Mouse (Mus musculus): ENCODE measurements around the gene Rtp3. TPM values are rescaled to one million over a fixed set of nuclear protein-coding genes. Genes with fewer than 3 reads are reported as not detected.

Rtp3 gene
- polyA plus RNA-seq, 1 experiment from 2014 or later = not detected

DNA sequence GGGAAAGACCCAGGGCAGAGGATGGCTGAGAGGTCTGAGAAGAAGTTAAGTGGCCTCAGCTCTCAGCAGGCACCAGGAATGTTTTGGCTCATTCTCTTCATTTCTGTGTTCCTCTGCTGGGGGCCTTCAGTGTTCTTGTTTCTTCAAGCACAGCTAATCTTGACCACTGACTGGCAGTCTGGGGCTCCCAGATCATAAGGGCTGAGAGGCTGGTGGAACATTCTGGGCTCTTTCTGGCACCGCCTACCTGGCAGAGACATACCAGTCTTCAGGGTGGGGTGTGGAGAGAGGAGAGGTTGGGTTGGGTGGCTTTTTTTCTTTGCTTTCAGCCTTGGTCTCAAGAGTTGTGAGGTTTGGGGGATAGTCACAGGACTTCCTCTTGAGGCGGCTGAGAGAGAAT is 8.7 kb upstream of the Rtp3 start:
- Histone ChIP-seq H3K4me1 (no peaks in the 10 kb centered on the region), H3K9me3 (no peaks in the 10 kb centered on the region), H3K36me3 (no peaks in the 10 kb centered on the region), H3K27me3 (no peaks in the 10 kb centered on the region), H3K4me2 (replicated peaks) (no peak overlapping the region), H3K4me3 (no peak overlapping the region), H3K9ac (replicated peaks) (no peak overlapping the region), H3K27ac (replicated peaks) (no peak overlapping the region)
- 72% methylated on average over 2 of the region's 2 CpGs for WGBS
- no peak for ATAC-seq (replicated peaks)

DNA sequence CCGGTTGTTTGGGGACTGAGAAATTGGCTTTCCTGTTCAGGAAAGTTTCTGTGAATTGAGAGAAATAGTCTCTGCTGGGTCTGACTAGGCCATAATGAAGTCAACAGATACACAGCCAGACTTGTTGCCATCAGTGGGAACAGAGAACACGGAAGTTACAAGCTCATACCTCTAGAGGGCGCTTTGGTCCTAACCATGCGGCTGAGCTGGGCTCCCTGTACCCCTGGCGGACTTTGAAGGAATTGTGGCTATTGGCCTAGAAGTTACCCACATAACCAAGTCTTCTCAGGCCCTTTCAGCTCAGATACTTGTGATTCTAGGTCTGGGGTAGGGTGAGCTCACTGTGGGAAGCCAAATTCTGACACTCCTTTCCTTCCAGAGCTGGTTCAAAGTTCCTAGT is 6.9 kb upstream of the Rtp3 start:
- no peaks in the 10 kb centered on the region for H3K9me3 ChIP-seq
- no peak overlapping the region for H3K9ac ChIP-seq (replicated peaks)
- H3K4me1 ChIP-seq = no peaks in the 10 kb centered on the region
- no peak overlapping the region for H3K4me3 ChIP-seq
- no peak overlapping the region for H3K4me2 ChIP-seq (replicated peaks)
- no peak overlapping the region for H3K27ac ChIP-seq (replicated peaks)
- no peak for ATAC-seq (replicated peaks)
- H3K36me3 ChIP-seq = no peaks in the 10 kb centered on the region
- no peaks in the 10 kb centered on the region for H3K27me3 ChIP-seq
- 5% methylated on average over 5 of the region's 5 CpGs for WGBS

DNA sequence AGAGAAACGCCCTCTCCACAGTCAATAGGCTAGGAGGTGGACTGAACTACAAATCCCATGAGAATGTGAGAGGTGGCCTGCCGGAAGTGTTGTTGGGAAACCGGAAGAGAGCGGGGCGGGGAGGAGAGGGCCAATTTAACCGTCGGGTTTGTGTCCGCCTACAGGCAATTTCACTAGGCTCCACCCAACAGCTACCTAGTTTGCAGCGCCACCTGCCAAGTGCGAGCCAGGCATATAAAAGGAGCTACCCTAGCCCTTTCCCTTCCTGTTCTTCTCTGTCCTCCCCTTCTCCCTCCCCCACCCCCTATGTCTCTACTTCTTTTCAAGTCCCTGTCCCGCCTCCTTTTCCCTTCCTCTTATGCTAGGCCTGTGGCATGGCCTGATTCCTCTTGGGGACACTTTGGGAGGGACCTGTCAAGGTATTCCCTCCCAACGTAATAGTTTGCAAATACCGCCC is 4.4 kb upstream of the Rtp3 start:
- H3K4me2 ChIP-seq (replicated peaks) = peak overlapping the region; percentile 51

DNA sequence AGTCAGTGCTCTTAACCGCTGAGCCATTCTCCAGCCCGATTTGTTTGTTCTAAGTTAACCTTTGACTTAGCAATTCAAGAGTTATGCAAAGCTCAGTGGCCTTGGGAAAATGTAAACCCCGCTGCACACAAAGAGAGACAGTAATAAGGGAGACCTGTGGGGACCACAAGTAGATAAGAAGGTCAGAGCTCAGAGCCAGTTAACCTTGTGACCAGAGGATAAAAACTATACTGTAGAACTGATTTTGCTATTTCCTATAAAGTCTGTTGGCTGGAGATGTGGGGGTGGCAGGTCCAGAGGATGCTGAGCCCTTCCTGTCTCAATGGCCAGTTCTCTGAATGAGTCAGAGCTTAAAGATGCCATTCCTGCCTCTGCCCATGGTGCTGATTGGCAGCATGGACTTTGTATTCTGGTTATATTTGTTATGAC is 2.9 kb upstream of the Rtp3 start:
- no peaks in the 10 kb centered on the region for H3K27me3 ChIP-seq
- H3K4me1 ChIP-seq = no peaks in the 10 kb centered on the region
- ATAC-seq (replicated peaks) = no peak
- no peak overlapping the region for H3K4me3 ChIP-seq
- no peak overlapping the region for H3K4me2 ChIP-seq (replicated peaks)
- H3K27ac ChIP-seq (replicated peaks) = no peak overlapping the region
- no peak overlapping the region for H3K9ac ChIP-seq (replicated peaks)
- H3K9me3 ChIP-seq = no peaks in the 10 kb centered on the region
- no peaks in the 10 kb centered on the region for H3K36me3 ChIP-seq
- 53% methylated on average over 3 of the region's 3 CpGs for WGBS

More for the DNA sequence above, 4.4 kb upstream of the Rtp3 start:
- peak overlapping the region; percentile 62; the same call in 1 of the 2 replicates for H3K27ac ChIP-seq (replicated peaks)
- H3K36me3 ChIP-seq = no peaks in the 10 kb centered on the region
- no peaks in the 10 kb centered on the region for H3K9me3 ChIP-seq
- peak; percentile 94 for ATAC-seq (replicated peaks)
- WGBS = 13% methylated on average over 13 of the region's 13 CpGs
- no peaks in the 10 kb centered on the region for H3K27me3 ChIP-seq
- peak overlapping the region; percentile 43; the same call in 1 of the 2 replicates for H3K9ac ChIP-seq (replicated peaks)
- peak overlapping the region; percentile 50 for H3K4me3 ChIP-seq
- no peaks in the 10 kb centered on the region for H3K4me1 ChIP-seq

DNA sequence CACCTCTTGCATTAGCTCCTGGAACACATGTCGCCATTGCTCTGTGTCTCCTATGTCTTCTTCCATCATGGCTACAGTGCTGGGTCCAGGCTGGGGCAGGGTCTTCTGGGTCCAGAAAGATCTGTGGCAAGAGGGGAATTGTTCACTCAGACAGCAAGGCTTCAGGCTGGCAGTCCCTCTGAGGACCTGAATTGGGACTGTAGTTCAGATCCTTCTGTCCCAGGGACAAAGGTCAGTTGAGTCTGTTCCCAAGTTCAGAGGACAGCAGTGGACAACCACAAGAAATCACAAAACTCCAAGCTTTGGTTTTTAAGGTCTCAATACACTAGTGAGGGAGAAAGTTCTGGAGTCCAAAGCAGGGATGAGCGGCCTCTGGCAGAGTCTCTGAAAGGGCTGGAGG is 840 bp downstream of the Rtp3 start:
- Histone ChIP-seq H3K9me3 (no peaks in the 10 kb centered on the region), H3K4me1 (no peaks in the 10 kb centered on the region), H3K9ac (replicated peaks) (no peak overlapping the region), H3K4me2 (replicated peaks) (no peak overlapping the region), H3K4me3 (no peak overlapping the region), H3K27me3 (no peaks in the 10 kb centered on the region), H3K36me3 (no peaks in the 10 kb centered on the region), H3K27ac (replicated peaks) (no peak overlapping the region)
- ATAC-seq (replicated peaks) = no peak
- 96% methylated on average over 2 of the region's 2 CpGs for WGBS

DNA sequence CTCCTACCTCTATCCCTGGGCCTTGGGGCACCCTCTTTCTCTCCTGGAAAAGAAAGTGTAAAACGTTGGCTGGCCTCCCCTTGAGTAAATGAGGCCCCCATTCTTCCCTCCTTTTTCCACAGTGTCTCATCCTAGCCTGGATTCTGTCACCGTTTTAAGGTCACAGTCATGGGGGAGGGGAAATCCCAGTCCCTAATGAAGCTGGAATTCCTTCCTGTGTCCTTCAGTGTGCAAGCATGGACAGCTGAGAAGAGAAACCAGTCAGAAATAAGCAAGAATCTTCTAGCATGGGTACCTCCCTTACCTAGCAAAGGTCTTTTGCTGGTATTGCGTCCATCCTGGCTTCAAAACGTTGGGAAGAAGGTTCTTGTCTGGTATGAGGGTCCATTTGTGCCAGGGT is 1.2 kb downstream of the Rtp3 start:
- no peak for ATAC-seq (replicated peaks)
- Histone ChIP-seq H3K27ac (replicated peaks) (no peak overlapping the region), H3K9ac (replicated peaks) (no peak overlapping the region), H3K4me3 (no peak overlapping the region), H3K4me2 (replicated peaks) (no peak overlapping the region), H3K36me3 (no peaks in the 10 kb centered on the region), H3K27me3 (no peaks in the 10 kb centered on the region), H3K4me1 (no peaks in the 10 kb centered on the region), H3K9me3 (no peaks in the 10 kb centered on the region)
- 61% methylated on average over 4 of the region's 4 CpGs for WGBS

DNA sequence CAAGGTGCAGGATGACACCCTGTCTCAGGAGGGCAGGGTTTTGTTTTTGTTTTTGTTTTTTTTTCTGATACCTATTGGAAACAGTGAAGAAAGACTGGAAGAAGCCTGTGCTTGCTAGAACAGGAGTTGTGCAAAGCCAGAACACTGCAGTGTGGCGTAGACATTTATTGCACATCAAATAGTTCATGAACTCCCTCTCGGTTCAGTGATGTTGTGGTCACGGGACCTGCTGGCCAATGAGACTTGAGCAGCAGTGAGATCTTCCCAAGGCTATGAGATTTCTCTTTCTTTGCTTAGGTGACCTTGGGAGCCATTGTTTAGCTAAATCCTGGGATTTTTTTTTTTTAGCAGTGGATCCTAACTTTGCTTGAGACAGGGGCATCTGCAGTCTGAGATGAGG is 2.3 kb downstream of the Rtp3 start:
- H3K36me3 ChIP-seq = no peaks in the 10 kb centered on the region
- H3K27me3 ChIP-seq = no peaks in the 10 kb centered on the region
- no peak overlapping the region for H3K27ac ChIP-seq (replicated peaks)
- no peak overlapping the region for H3K9ac ChIP-seq (replicated peaks)
- no peaks in the 10 kb centered on the region for H3K4me1 ChIP-seq
- 83% methylated on average over 3 of the region's 3 CpGs for WGBS
- no peak for ATAC-seq (replicated peaks)
- no peaks in the 10 kb centered on the region for H3K9me3 ChIP-seq
- H3K4me3 ChIP-seq = no peak overlapping the region
- H3K4me2 ChIP-seq (replicated peaks) = no peak overlapping the region

DNA sequence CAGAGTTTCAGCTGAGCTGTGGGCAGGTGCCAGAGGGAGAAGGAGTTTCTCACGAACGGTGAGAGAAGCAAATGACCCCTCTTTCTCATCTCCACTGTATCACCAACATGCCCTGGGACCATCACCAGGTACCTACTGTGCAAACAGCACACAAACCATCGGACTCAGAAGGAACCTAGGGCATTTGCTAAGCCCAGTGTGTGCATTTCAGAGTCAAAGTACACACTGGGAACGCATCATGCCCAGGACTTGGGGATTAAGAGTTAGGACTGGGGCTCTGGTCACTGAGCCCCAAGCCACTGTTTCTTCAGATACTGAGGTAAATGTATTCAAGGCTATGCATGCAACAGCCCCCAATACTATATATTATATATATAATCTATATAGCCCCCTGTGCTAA is 3.1 kb downstream of the Rtp3 start:
- no peak overlapping the region for H3K27ac ChIP-seq (replicated peaks)
- no peak for ATAC-seq (replicated peaks)
- no peaks in the 10 kb centered on the region for H3K27me3 ChIP-seq
- H3K4me1 ChIP-seq = no peaks in the 10 kb centered on the region
- H3K36me3 ChIP-seq = no peaks in the 10 kb centered on the region
- no peak overlapping the region for H3K4me3 ChIP-seq
- 80% methylated on average over 4 of the region's 4 CpGs for WGBS
- H3K9me3 ChIP-seq = no peaks in the 10 kb centered on the region
- H3K4me2 ChIP-seq (replicated peaks) = no peak overlapping the region
- H3K9ac ChIP-seq (replicated peaks) = no peak overlapping the region

DNA sequence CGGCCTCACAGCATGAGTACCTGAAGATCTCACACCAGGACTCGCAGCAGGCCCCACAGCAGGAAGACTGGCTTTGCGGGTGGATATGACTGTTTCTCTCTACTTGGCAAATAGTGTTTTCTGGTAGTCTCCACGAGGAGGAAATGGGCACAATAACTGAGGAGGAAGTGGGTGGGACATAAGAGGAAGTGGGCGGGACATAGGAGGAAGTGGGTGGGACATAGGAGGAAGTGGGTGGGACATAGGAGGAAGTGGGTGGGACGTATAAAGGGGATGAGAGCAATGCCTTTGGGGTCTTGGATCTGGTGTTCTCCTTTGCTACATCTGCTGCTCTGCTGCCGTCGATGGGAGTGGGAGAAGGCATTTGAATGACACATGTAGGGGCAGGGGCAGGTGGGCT is 4.4 kb downstream of the Rtp3 start:
- Histone ChIP-seq H3K4me1 (no peaks in the 10 kb centered on the region), H3K27me3 (no peaks in the 10 kb centered on the region), H3K9ac (replicated peaks) (no peak overlapping the region), H3K27ac (replicated peaks) (no peak overlapping the region), H3K9me3 (no peaks in the 10 kb centered on the region), H3K36me3 (no peaks in the 10 kb centered on the region), H3K4me2 (replicated peaks) (no peak overlapping the region), H3K4me3 (no peak overlapping the region)
- ATAC-seq (replicated peaks) = no peak
- 90% methylated on average over 8 of the region's 8 CpGs for WGBS

DNA sequence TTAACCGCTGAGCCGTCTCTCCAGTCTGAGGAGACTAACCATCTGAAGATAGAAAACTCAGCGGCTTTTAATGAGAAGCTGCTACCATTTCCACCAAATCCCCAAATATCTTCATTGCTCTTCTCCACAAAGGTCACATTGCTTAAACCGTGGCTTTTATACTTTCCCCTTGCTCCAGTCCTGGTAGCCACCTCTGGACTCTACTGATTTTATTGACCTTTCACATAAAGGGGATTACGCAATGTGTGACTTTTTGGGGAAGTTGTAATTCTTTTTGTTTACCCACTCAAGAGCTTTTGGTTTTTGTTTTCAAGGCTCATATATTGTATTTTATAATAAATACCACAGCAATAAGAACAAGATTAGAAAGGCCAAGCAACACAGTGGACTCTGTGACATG is 4.8 kb downstream of the Rtp3 start:
- no peaks in the 10 kb centered on the region for H3K4me1 ChIP-seq
- H3K9me3 ChIP-seq = no peaks in the 10 kb centered on the region
- H3K27ac ChIP-seq (replicated peaks) = no peak overlapping the region
- ATAC-seq (replicated peaks) = no peak
- H3K4me3 ChIP-seq = no peak overlapping the region
- no peak overlapping the region for H3K4me2 ChIP-seq (replicated peaks)
- H3K9ac ChIP-seq (replicated peaks) = no peak overlapping the region
- WGBS = 93% methylated on average over 5 of the region's 5 CpGs
- no peaks in the 10 kb centered on the region for H3K36me3 ChIP-seq
- no peaks in the 10 kb centered on the region for H3K27me3 ChIP-seq

DNA sequence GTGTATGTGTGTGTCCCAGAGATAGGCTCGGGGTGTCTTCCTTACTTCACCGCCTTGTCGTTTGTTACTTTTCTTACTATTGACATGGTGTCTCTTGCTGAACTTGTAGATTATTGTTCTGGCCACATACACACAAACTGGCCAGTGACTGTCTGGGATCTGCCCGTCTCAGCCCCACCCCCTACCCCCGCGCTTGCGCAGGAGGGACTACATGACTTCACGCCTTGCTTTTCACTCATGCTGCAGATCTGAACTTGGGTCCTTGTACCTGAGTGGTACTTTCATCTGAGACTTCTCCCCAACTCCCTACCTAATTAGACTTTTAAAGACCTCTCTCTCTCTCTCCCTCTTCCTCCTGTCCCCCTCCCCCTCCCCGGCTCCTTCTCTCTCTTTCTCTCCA is 6.3 kb downstream of the Rtp3 start:
- no peaks in the 10 kb centered on the region for H3K9me3 ChIP-seq
- no peak overlapping the region for H3K4me2 ChIP-seq (replicated peaks)
- H3K27ac ChIP-seq (replicated peaks) = no peak overlapping the region
- ATAC-seq (replicated peaks) = no peak
- H3K9ac ChIP-seq (replicated peaks) = no peak overlapping the region
- H3K4me3 ChIP-seq = no peak overlapping the region
- H3K36me3 ChIP-seq = no peaks in the 10 kb centered on the region
- no peaks in the 10 kb centered on the region for H3K4me1 ChIP-seq
- no peaks in the 10 kb centered on the region for H3K27me3 ChIP-seq
- 93% methylated on average over 9 of the region's 9 CpGs for WGBS

DNA sequence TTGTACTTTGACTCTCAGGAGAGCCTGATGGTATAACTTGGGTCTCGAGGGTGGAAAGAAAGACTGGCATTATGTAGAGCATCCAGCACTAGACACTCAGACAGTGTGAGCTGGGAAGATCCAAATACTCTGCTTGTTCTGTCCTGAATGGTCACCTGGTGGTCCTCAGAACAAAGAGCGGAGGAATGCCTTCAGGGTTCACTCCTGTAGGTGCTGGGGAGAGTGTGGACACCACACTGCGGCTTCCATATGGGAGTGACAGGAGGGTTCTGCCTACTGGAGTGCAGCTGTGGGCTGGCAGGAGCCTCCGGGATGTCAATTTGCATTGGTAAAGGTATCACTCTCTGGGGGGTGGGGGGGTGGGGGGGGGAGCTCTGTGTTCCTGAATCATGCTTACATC is 8.0 kb downstream of the Rtp3 start:
- 63% methylated on average over 4 of the region's 4 CpGs for WGBS
- H3K9ac ChIP-seq (replicated peaks) = no peak overlapping the region
- H3K27me3 ChIP-seq = no peaks in the 10 kb centered on the region
- H3K27ac ChIP-seq (replicated peaks) = no peak overlapping the region
- H3K36me3 ChIP-seq = no peaks in the 10 kb centered on the region
- no peak overlapping the region for H3K4me2 ChIP-seq (replicated peaks)
- ATAC-seq (replicated peaks) = no peak
- no peak overlapping the region for H3K4me3 ChIP-seq
- H3K4me1 ChIP-seq = no peaks in the 10 kb centered on the region
- H3K9me3 ChIP-seq = no peaks in the 10 kb centered on the region

DNA sequence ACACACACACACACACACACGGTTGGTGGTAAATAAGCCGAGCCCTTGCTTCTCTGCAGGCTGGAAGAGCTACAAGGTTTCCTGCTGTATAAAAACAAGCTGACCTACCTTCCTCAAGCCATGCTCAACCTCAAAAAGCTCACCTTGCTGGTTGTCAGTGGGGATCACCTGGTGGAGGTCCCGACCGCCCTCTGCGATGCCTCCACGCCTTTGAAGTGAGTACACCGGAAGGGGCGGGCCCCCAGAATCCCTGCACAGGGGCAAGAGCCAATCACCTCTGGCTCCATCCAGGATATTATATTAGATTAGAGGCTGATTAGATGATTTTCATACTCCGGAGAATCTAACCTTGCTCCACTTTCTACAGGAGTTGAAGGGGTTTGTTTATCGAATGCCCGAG is 11.0 kb downstream of the Rtp3 start:
- H3K4me2 ChIP-seq (replicated peaks) = no peak overlapping the region
- H3K4me3 ChIP-seq = no peak overlapping the region
- no peaks in the 10 kb centered on the region for H3K27me3 ChIP-seq
- 94% methylated on average over 11 of the region's 11 CpGs for WGBS
- ATAC-seq (replicated peaks) = no peak
- no peak overlapping the region for H3K27ac ChIP-seq (replicated peaks)
- H3K4me1 ChIP-seq = no peaks in the 10 kb centered on the region
- no peaks in the 10 kb centered on the region for H3K36me3 ChIP-seq
- H3K9me3 ChIP-seq = no peaks in the 10 kb centered on the region
- no peak overlapping the region for H3K9ac ChIP-seq (replicated peaks)

Measured in forebrain, embryonic 15.5 days (tissue).